Mouse (Mus musculus): Measurements from ENCODE around the gene Cox8a. TPM values are rescaled to one million over a fixed set of nuclear protein-coding genes. Genes with fewer than 3 reads are reported as not detected.

Cox8a gene
- polyA plus RNA-seq (2015; fragmentation: Nextera tagmentation; extraction: Ambion mirVana) = 837 and 884 TPM in 2 replicates

- peak; percentile 98 for ATAC-seq
- H3K9me3 ChIP-seq (replicated peaks; ENCODE audit: control insufficient read depth, low read length, poor library complexity, severe bottlenecking) = no peaks in the 10 kb centered on the region
- H3K9ac ChIP-seq (ENCODE audit: low read depth, low read length) = peak within 1 kb of the TSS; percentile 84
- H3K27ac ChIP-seq (ENCODE audit: low read length) = peak within 1 kb of the TSS; percentile 87
- H3K36me3 ChIP-seq (ENCODE audit: control insufficient read depth, insufficient read depth, low read length) = peaks cover 10% of the 10 kb centered on the region
- H3K4me2 ChIP-seq (ENCODE audit: low read length) = peak within 1 kb of the TSS; percentile 50
- WGBS = under 1% methylated on average over 50 of the region's 50 CpGs
- peaks cover 22% of the 10 kb centered on the region for H3K4me1 ChIP-seq (ENCODE audit: control insufficient read depth, insufficient read depth, low read length)
- peak within 1 kb of the TSS; percentile 67 for H3K4me3 ChIP-seq (ENCODE audit: low read depth, low read length)
- H3K27me3 ChIP-seq (ENCODE audit: control insufficient read depth, insufficient read depth, low read depth, low read length) = no peaks in the 10 kb centered on the region
These were observed at the start of gene Cox8a for GRCm38 (mm10) chr19:7217162-7217925. Cox8a (minus strand) TSS chr19:7217616.

- Histone ChIP-seq H3K27ac (ENCODE audit: low read length) (peak overlapping the region; percentile 93), H3K4me2 (ENCODE audit: low read length) (peak overlapping the region; percentile 64; the same call in 1 of the 2 replicates), H3K4me1 (ENCODE audit: control insufficient read depth, insufficient read depth, low read length) (peaks cover 45% of the 10 kb centered on the region), H3K27me3 (ENCODE audit: control insufficient read depth, insufficient read depth, low read depth, low read length) (no peaks in the 10 kb centered on the region), H3K4me3 (ENCODE audit: low read depth, low read length) (no peak overlapping the region), H3K9ac (ENCODE audit: low read depth, low read length) (no peak overlapping the region; the same call in 1 of the 2 replicates), H3K9me3 (replicated peaks; ENCODE audit: control insufficient read depth, low read length, poor library complexity, severe bottlenecking) (no peaks in the 10 kb centered on the region), H3K36me3 (ENCODE audit: control insufficient read depth, insufficient read depth, low read length) (no peaks in the 10 kb centered on the region)
- ATAC-seq = no peak
- WGBS = 25% methylated on average over 4 of the region's 4 CpGs
These were observed 49.0 kb upstream of the Cox8a start for GRCm38 (mm10) chr19:7266421-7266831.

GRCm38 (mm10) chr19:7265478-7266191, 48.2 kb upstream of the Cox8a start:
- Histone ChIP-seq H3K4me3 (ENCODE audit: low read depth, low read length) (no peak overlapping the region), H3K9me3 (replicated peaks; ENCODE audit: control insufficient read depth, low read length, poor library complexity, severe bottlenecking) (no peaks in the 10 kb centered on the region), H3K4me1 (ENCODE audit: control insufficient read depth, insufficient read depth, low read length) (peaks cover 40% of the 10 kb centered on the region), H3K27ac (ENCODE audit: low read length) (peak overlapping the region; percentile 93), H3K27me3 (ENCODE audit: control insufficient read depth, insufficient read depth, low read depth, low read length) (no peaks in the 10 kb centered on the region), H3K4me2 (ENCODE audit: low read length) (no peak overlapping the region), H3K9ac (ENCODE audit: low read depth, low read length) (peak overlapping the region; percentile 43), H3K36me3 (ENCODE audit: control insufficient read depth, insufficient read depth, low read length) (no peaks in the 10 kb centered on the region)
- 11% methylated on average over 14 of the region's 14 CpGs for WGBS
- no peak for ATAC-seq

GRCm38 (mm10) chr19:7264766-7265331, 47.4 kb upstream of the Cox8a start:
- Histone ChIP-seq H3K36me3 (ENCODE audit: control insufficient read depth, insufficient read depth, low read length) (no peaks in the 10 kb centered on the region), H3K27me3 (ENCODE audit: control insufficient read depth, insufficient read depth, low read depth, low read length) (no peaks in the 10 kb centered on the region), H3K4me3 (ENCODE audit: low read depth, low read length) (no peak overlapping the region), H3K27ac (ENCODE audit: low read length) (peak overlapping the region; percentile 93), H3K4me1 (ENCODE audit: control insufficient read depth, insufficient read depth, low read length) (peaks cover 32% of the 10 kb centered on the region), H3K9ac (ENCODE audit: low read depth, low read length) (no peak overlapping the region; the same call in 1 of the 2 replicates), H3K4me2 (ENCODE audit: low read length) (no peak overlapping the region), H3K9me3 (replicated peaks; ENCODE audit: control insufficient read depth, low read length, poor library complexity, severe bottlenecking) (no peaks in the 10 kb centered on the region)
- ATAC-seq = no peak
- 12% methylated on average over 5 of the region's 6 CpGs for WGBS

- H3K9ac ChIP-seq (ENCODE audit: low read depth, low read length) = no peak overlapping the region
- peaks cover 27% of the 10 kb centered on the region for H3K4me1 ChIP-seq (ENCODE audit: control insufficient read depth, insufficient read depth, low read length)
- 20% methylated on average over 9 of the region's 9 CpGs for WGBS
- H3K36me3 ChIP-seq (ENCODE audit: control insufficient read depth, insufficient read depth, low read length) = no peaks in the 10 kb centered on the region
- H3K27ac ChIP-seq (ENCODE audit: low read length) = no peak overlapping the region
- H3K27me3 ChIP-seq (ENCODE audit: control insufficient read depth, insufficient read depth, low read depth, low read length) = no peaks in the 10 kb centered on the region
- no peak overlapping the region for H3K4me3 ChIP-seq (ENCODE audit: low read depth, low read length)
- H3K9me3 ChIP-seq (replicated peaks; ENCODE audit: control insufficient read depth, low read length, poor library complexity, severe bottlenecking) = no peaks in the 10 kb centered on the region
- H3K4me2 ChIP-seq (ENCODE audit: low read length) = no peak overlapping the region
- no peak for ATAC-seq
These were observed 46.8 kb upstream of the Cox8a start for GRCm38 (mm10) chr19:7264088-7264765.

GRCm38 (mm10) chr19:7262592-7262991, 45.2 kb upstream of the Cox8a start:
- no peak overlapping the region for H3K9ac ChIP-seq (ENCODE audit: low read depth, low read length)
- H3K36me3 ChIP-seq (ENCODE audit: control insufficient read depth, insufficient read depth, low read length) = no peaks in the 10 kb centered on the region
- ATAC-seq = no peak
- H3K9me3 ChIP-seq (replicated peaks; ENCODE audit: control insufficient read depth, low read length, poor library complexity, severe bottlenecking) = no peaks in the 10 kb centered on the region
- no peak overlapping the region for H3K4me2 ChIP-seq (ENCODE audit: low read length)
- no peak overlapping the region for H3K27ac ChIP-seq (ENCODE audit: low read length)
- H3K27me3 ChIP-seq (ENCODE audit: control insufficient read depth, insufficient read depth, low read depth, low read length) = no peaks in the 10 kb centered on the region
- peaks cover 21% of the 10 kb centered on the region for H3K4me1 ChIP-seq (ENCODE audit: control insufficient read depth, insufficient read depth, low read length)
- no peak overlapping the region for H3K4me3 ChIP-seq (ENCODE audit: low read depth, low read length)
- WGBS = 96% methylated on average over 1 of the region's 1 CpGs

GRCm38 (mm10) chr19:7261964-7262363, 44.5 kb upstream of the Cox8a start:
- Histone ChIP-seq H3K9me3 (replicated peaks; ENCODE audit: control insufficient read depth, low read length, poor library complexity, severe bottlenecking) (no peaks in the 10 kb centered on the region), H3K4me1 (ENCODE audit: control insufficient read depth, insufficient read depth, low read length) (peaks cover 15% of the 10 kb centered on the region), H3K27ac (ENCODE audit: low read length) (no peak overlapping the region), H3K4me2 (ENCODE audit: low read length) (no peak overlapping the region), H3K36me3 (ENCODE audit: control insufficient read depth, insufficient read depth, low read length) (no peaks in the 10 kb centered on the region), H3K4me3 (ENCODE audit: low read depth, low read length) (no peak overlapping the region), H3K9ac (ENCODE audit: low read depth, low read length) (no peak overlapping the region), H3K27me3 (ENCODE audit: control insufficient read depth, insufficient read depth, low read depth, low read length) (no peaks in the 10 kb centered on the region)
- no peak for ATAC-seq
- 92% methylated on average over 3 of the region's 3 CpGs for WGBS

GRCm38 (mm10) chr19:7261476-7261875, 44.1 kb upstream of the Cox8a start:
- no peak for ATAC-seq
- Histone ChIP-seq H3K36me3 (ENCODE audit: control insufficient read depth, insufficient read depth, low read length) (no peaks in the 10 kb centered on the region), H3K4me3 (ENCODE audit: low read depth, low read length) (no peak overlapping the region), H3K27ac (ENCODE audit: low read length) (no peak overlapping the region), H3K9me3 (replicated peaks; ENCODE audit: control insufficient read depth, low read length, poor library complexity, severe bottlenecking) (no peaks in the 10 kb centered on the region), H3K9ac (ENCODE audit: low read depth, low read length) (no peak overlapping the region), H3K4me2 (ENCODE audit: low read length) (no peak overlapping the region), H3K4me1 (ENCODE audit: control insufficient read depth, insufficient read depth, low read length) (peaks cover 11% of the 10 kb centered on the region), H3K27me3 (ENCODE audit: control insufficient read depth, insufficient read depth, low read depth, low read length) (no peaks in the 10 kb centered on the region)
- WGBS = 79% methylated on average over 1 of the region's 1 CpGs

Measured in midbrain, embryonic 16.5 days (tissue).